Mouse (Mus musculus): ENCODE measurements around the gene Nedd9.

Gene Nedd9

DNA sequence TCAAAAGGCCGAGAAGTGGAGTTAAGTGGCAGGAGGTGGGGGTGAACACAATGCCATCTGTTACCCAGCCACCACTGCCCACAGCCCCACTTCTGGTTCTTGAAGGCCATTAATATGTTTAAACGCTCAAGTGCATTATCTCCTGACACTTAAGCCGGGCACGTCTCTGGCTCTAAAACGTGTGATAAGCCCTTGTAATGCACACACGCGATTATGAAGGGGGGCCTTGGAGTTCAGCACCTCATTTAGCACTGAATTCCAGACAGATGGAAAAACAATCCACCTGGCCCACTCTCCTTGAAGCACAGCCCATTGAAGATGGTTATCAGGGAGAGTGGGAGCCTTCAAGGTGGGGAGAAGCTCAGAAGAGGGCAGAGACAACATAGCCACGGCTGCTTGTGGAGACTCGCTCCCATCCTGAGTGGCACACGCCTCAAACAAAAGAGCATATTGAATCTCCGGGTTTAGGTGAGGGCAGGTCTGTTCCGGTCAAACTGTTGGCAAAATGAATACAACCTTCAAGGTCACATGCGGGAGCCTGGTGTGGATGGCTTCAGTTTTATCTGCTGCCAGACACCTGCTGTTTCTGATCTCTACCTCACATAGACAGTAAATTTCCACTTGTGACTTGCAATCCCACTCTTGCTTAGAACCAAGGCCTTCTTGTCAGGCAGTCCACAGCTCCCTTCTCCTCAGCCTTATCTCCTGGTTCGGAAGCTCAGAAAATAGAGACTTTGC, 30.7 kb downstream of the Nedd9 start:
- no peak for DNase-seq (ENCODE audit: low read depth)

DNA sequence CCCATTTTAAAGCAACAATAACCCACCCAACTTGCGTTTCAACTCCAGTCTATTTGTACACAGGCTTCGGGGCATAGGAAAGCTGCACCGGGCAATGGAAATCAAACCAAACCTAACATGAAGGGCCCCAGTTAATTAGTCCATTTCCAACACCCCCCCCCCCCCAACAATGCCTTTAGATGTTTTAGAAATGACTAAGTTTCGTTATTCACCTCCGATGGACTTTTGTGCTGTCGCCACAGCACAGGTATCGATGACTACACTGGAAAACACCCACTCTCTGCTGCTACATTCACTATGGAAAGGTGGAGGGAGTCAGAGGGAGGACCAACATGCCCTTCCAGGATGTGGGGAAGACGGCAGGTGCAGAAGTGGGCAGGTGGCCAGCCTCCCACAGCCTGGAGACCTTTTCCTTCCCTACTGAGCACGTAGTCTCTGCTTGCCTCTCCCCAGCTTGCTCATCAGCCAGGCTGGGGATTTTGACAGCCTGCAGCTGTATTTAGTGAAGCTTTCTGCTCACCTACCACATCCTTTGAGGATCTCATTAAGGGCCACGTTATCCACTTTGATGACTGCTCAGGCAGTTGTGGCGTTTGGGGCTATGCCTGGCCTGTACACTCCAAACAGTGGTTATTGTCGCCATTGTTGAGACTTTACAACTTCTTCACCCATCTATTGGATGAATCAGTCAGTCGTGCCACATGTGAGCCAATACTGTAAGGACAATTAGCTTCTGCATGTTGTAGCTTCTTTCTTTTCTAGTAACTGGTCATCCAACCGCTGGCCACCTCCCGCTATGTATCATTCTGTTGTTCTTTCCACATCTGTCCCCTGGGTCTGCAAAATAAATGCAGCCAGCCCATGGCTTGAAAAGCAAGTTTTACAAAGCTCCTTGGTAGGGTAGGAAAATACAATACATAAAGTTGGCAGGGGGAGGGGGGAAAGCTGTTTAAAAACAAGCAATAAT, 33.7 kb downstream of the Nedd9 start:
- DNase-seq (ENCODE audit: low read depth): peak; percentile 27

DNA sequence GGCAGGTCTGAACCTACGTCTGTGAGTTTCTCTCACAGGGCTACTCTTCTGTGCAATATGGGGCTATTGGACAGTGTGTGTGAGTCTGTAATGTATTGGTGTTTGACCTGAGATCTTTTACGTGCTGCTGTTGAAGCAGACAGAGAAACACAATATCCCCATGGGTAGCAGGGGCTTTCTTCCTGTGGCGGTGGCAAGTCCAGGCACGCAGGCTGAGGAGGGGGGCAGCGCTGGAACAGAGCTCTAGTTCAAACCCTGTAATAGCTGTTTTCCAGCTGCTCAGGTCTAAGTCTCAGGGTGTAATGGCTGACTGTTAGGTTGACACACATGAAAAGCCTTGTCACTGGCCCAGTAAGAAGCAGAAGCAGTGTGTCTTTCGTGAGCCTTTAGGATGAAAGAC, 36.3 kb downstream of the Nedd9 start:
- no peak for DNase-seq (ENCODE audit: low read depth)

DNA sequence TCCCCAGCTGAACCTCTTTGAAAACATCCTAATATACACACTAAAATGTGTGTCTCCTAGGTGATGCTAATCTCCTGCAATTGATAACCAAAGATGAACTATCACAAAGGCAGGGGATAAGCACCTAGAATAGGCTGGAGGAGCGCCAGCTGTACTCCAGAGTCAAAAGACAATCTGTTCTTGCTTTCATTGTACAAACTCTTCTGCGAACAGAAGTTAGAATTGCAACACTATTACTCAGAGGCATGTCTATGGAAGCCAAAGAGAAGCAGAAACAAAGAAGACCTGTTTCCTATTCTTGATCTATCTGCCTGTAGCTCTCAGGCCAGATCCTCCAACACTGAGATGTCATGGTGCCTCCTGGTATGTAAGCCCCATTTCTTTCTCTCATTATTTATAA, 38.0 kb downstream of the Nedd9 start:
- DNase-seq (ENCODE audit: low read depth): no peak

DNA sequence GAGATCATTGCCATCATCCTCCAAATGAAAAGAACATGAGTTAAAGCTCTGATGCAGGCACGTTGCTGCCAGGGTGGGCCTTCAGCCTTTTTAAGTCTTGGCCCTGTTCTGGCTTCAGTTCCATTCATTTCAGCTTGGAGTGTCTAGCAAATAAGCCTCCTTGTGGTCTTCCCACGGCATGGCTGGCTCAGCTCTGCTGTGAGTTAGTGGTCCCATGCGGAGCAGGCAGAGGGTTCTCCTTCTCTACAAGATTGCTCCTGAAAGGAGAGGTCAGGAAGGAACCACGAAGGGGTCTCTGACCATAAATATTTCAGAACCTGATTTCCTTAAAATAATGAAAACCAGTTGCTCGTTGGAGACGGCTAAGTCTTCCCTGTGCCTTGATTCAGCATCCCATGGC, 40.0 kb downstream of the Nedd9 start:
- no peak for DNase-seq (ENCODE audit: low read depth)

DNA sequence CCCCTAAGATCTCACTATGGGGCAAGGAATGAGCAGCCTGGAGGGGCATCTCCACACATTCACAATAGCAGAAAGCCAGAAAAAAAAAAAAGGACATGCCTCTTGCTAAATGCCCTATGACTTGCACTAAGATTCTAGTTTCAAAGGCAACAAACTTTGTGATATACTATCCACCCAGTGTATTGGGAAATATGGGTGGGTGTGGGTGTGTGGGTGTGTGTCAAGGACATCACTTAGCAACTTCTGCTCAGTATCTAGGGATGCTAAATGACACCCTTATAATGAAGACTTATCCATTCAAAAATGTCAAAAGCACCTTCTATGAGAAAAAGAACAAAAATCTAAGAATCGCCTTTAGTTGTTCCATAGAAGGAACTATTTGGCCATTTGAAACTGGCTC, 40.6 kb downstream of the Nedd9 start:
- DNase-seq (ENCODE audit: low read depth): no peak

DNA sequence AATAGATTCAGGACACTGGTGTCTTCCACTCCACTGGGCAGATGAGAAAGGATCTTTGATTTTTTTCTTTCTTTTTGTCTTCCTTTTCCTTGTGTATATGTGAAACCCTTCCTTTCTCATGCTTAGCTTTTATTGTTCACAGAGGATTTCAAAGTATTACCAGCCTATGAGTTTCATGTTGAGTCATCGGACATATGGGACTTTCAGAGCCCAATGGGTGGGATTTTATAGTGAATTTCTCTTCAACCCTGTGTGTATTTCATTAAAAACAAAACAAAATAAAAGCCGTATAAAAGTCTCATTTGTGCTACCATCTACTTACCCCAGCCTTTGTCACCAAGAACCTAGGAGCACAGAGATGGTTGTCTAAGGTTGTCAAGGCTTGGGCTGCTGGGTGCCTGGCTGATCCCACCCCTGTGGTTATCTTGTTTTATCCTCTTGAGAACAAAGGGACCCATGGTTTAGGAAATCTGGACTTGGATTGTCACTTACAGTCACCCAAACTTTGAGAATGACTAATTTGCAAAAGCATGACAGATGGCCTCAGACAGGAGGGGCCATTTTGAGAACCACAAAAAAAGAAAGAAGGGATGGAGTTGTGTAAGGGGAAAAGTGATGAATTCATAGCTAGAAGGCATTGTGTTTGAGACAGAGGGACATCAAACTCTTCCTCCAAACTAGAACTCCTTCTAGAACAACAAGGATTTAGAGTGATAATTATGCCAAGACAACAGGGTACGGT, 41.9 kb downstream of the Nedd9 start:
- peak; percentile 35 for DNase-seq (ENCODE audit: low read depth)

DNA sequence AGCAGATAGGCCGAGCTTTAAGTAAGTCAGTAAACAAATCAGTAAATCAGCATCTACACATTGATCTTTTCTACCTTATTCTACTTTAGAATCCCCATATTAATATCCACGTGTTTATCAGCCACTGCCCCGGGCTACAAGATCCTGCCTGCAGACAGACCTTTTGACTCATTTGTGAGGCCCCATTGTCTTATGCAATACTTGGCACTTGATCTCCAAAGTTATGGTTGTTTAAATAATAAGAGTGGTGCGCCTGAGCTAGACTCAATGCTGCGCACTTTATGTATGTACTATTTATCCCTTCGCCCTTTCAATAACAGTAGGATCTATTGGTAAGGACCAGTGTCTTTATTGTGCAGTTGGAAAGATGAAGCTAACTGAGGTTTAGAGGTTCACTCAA, 42.9 kb downstream of the Nedd9 start:
- DNase-seq (ENCODE audit: low read depth): no peak

DNA sequence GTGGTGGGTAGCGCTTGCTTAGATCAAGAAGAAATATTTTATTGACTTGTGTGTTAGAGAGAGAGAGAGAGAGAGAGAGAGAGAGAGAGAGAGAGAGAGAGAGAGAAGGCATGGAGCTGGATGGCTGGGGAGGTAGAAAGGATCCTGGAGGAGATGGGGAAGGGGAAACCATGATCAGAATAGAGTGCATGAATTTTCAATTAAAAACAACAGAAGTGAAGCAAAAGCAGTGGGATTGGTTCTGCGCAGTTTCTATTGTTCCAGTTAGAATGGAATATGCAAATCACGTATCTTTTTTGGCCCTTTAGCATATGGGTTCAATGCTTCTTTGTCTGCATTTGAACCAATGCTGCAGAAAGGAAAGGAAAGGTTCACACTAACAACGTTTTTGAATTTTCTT, 45.0 kb downstream of the Nedd9 start:
- DNase-seq (ENCODE audit: low read depth): no peak

DNA sequence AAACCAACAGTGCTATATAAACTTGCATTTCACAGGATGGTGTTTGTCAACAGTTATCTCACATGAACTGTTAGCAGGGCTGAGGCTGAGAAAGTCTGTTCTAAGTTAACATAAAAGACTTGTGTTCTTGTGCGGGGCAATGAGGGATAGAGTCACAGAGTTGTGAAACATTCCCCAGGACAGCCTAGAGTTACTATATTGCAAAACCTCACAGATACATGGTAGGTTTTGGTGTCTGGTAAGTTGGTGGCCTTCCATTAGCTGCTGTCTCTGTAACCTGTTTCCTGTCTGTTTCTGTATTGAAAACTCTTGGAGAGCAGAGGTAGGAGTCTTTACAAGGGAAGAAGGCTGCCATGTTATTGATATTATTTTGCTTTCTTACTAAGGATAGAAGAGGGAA, 47.0 kb downstream of the Nedd9 start:
- DNase-seq (ENCODE audit: low read depth): no peak

DNA sequence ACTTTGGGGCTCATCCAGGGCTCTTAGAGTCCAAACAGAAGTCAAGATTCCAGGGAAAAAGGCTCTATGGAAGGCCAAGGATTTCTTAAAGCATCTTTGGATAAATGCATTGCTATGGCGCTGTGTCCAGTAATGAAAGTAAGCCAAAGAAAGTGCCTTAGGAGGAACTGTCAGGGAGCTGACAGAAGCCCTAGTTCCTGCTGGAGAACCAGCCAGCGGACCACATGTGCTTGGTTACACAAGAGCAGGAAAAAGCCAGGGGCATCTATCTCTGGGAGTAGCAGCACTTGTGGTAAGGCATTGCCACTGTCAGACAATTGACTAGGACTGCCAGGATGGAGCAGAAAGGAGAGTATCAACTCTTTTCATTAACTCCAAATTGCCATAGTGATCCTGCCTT, 49.8 kb downstream of the Nedd9 start:
- DNase-seq (ENCODE audit: low read depth): no peak

DNA sequence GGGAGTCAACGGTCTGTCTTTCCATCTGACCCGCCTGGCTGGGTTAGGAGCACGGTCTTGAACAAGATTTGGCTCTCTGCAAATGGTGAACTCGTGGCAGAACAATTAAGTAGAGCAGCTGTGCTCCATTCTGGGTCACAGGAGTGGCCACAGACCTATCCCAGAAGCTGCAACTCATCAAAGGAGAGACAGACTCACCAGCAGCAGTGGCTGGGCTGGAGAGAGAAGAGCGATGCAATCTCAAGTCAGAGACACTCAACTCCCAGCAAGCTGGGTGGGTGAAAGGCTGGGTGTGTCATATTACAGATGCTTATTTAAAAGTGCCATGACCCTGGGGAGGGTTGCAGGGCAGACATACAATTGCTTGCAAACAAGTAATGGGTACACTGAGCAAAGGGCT, 50.4 kb downstream of the Nedd9 start:
- no peak for DNase-seq (ENCODE audit: low read depth)

DNA sequence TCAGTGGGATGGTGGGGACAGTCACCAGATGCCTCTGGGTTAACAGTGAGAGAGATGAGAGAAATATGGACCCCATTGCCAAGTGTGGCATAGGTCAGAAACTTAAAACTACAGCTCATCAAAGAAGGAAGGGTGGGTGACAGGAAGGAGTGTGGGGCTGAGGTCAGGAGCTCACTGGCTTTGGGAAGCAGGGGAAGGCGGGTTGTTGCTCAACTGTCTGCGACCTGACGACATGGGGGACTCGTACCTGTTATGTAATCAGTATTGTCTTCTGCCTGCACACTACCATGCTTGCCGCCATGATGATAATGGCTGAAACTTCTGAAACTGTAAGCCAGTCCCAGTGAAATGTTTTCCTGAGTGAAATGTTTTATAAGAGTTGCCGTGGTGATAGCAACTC, 54.0 kb downstream of the Nedd9 start:
- DNase-seq (ENCODE audit: low read depth): no peak

DNA sequence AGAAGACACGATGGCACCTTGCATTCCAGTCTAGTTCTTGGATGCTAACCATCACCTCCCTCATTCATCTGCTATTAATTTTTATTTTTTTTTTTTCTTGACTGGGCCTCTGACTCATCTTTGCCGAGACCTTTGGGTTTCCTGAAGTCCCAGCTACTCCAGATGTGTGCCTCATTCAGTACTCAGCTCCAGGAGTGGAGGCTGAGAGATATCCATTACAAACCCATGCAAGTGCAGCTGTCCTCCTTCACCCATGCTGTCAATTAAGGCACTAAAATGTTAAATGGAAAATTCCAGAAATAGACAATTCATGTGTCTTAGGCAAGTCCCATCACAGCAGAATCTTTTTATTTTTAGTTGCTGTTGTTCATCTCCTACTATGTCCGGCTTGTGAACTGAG, 55.4 kb downstream of the Nedd9 start:
- no peak for DNase-seq (ENCODE audit: low read depth)

DNA sequence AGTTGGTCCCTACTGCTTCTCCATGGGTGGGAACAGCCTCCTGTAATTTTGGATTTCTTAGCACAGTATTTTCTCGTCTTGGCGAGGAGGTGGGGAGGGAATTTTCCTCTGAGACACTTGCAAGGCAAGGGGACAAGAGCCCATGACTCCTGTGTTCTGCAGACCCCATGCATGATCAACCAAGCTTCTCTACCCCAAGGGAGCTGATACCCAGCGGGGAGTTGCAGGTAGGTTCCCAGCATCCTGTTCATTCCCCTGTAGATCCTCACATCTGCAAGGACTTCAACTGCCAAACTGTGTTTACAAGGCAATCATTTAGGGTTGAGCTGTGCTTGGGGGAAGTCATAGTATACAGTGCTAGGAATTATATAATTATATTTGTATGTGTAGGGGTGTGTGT, 60.1 kb downstream of the Nedd9 start:
- no peak for DNase-seq (ENCODE audit: low read depth)

DNA sequence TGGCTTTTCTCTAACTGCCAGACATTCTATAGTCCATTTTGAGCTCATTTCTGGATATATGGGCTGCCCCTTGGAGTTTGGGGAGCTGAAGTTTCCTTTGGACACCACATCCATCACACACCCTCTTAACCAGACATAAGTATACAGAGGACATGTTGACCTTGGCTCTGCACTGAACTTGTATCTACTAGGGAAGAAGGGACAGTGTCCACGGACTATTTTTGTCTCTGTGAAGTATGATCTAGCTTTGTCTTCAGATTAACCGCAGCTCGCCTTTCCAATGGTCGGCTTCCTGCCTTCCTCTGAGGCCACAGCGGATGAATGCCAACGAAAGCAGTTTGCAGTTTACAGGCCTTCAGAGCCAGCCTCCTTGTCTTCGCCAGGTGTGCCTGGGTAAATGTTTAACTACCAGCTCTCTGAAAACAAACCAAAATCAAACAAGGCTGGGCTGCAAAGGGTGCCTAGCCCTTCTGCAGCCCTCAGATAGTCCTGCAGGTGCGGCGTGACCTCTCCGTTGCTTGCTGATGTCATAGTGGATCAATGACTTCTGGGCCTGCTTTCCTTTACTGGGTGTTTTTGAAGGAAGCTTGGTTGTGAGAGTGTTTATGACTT, 63.6 kb downstream of the Nedd9 start:
- DNase-seq (ENCODE audit: low read depth): no peak

DNA sequence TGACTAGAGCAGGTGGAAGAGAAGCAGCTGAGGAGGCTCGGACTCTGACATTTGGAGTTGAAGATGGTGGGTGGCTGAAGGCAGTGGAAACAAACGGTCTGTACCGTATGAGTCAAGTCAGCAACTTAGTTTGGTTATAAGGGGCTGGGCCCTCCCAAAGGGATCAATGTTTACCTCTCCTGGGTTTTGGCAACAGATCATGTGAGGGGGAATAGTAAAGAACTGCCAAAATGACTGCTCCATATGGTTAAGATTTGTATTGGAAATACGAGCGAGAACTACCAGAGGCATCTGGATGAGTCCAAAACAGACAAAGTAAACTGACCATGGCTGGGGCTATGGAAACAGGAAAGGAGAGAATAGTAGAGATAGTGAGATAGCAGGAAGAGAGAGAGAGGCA, 64.6 kb downstream of the Nedd9 start:
- no peak for DNase-seq (ENCODE audit: low read depth)

DNA sequence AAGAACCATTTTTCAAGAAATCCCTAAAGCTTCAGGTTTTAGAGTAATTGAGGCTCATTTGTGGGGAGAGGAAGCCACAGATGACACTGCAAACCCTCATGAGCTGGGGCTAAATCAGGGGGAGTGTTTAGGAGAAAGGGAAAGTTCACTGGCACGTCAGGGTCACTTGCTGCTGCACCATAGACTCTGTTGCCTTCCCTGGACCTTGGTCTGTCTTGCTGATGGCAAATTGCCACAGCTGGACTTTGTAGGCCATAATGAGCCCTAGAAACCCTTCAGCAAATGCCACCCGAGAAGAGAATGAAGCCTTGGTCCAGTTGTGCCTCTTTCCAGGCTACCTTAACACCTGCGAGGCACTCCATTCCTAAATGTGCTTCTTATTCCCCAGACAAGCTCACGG, 66.8 kb downstream of the Nedd9 start:
- no peak for DNase-seq (ENCODE audit: low read depth)

DNA sequence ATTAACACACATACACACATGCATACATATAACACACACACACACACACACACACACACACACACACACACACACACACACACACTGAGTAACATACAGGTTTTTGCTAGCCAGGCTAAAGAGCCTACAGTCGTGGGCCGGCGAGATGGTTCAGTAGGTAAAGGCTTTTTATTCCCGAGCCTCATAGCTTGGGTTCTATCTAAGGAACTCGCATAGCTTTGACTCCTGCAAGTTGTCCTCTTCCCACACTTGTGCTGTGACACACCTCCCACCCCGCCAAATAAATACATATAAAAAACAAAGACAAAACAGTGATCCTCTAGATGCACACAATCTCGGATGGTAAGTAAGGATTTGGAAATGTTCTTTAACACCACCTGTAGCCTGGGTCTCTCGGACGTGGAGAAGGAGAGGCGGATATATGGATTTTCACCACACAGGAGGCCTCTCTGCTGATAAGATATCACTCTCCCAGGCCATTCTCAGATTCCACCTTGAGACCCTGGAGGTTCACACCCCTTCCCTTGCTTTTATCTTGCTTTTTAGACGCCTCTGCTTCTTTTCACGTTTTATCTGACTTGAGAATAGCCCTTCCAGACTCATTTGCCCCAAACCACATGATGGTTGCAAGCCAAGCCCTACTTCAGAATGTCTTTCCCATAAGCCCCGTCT, 68.8 kb downstream of the Nedd9 start:
- no peak for DNase-seq (ENCODE audit: low read depth)

DNA sequence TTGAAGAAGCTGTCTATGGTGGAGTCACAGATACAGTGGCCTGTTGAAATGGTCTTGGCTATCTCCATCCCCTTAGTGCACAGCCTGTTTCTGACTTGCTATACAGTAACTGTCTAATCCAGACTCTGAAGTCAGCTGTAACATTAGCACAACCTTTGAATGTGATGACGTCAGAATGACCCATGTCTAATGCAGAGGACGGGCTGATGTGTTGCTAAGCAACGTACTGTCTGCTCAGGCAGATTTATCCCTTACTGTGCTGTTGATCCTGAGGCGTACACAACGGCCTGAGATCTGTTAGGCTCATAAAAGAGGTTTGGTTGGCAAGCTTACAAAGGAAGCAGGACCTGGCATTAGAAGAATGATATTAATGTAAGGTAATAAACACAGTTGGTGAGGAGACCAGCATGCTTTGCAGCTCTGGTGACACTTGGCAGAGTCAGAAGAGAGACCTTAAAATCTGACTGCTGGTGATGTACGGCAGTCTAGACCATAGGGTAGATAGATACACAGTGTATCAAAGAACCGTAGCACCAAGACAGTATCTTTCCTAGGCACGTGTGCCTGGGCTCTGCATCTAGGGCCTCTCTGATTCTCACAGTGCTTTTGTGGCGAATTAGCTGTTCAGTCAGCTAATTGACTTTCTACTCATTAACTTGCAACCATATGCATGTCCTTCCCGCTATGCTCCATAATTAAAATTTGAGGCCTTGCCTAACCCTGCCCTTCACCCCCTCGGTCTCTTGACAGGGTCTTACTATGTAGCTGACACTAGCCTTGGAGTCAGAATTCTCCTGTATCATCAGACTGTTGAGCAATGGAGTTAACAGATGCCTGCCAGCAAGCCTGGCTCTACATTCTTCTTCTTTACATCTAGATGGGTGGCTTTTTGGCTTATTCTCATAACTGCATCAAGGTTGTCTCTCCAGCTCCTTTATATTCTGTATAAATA, 70.8 kb downstream of the Nedd9 start:
- no peak for DNase-seq (ENCODE audit: low read depth)

Measured in induced T-regulatory cell, adult 2 months (primary cell).